Mouse (Mus musculus): ENCODE data around the gene Gm9887.
"Not testable (repeated sequence)": the region's sequence is repeated elsewhere in the genome, so short reads cannot be mapped to it uniquely, and the experiment has no call there.

Gene Gm9887

GRCm38 (mm10) chr12:69386281-69386732 is 14.0 kb upstream of the Gm9887 start:
- not testable (repeated sequence) for DNase-seq (ENCODE audit: inconsistent ontology term)

- peak; percentile 80 for DNase-seq (ENCODE audit: inconsistent ontology term)
Measured at GRCm38 (mm10) chr12:69385542-69386280, 13.5 kb upstream of the Gm9887 start.

DNA sequence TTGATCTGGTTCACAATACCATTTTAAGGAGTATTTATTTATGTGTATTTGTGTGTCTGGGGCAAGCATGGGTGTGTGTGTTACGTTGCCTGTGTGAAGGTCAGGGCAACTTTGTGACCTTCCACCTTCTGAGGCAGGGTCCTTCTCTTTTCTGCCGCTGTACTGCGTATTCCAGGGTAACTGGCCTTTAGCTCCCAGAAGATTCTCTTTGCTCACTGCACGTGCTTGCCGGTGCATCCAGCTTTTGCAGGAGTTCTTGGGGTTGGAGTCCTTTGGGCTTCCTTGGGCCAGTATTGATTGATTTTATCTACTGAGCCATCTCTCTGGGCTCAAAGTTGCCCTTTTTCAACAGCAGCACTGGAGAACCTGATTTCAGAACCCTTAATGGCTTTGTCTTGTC is 12.3 kb upstream of the Gm9887 start:
- DNase-seq (ENCODE audit: inconsistent ontology term) = no peak

DNA sequence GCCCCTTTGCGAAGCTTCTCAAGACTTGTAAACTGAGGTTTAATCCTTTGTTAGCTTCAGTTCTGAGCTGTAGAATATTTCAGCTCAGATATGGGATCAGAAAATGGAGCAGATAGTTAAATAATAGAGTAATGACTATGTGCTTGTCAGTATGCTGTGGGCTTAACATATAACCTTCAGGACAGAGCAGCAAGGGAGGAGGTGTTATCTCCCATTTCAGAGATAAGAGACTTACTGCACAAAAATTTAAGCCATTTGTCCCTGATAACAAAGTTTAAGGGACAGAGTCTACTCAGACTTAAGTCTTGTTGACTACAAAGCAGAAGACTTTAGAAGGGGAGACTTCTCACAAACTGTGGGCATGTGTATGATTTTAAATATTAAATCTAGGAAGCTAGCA is 10.6 kb upstream of the Gm9887 start:
- no peak for DNase-seq (ENCODE audit: inconsistent ontology term)

- no peak for DNase-seq (ENCODE audit: inconsistent ontology term)
Measured at GRCm38 (mm10) chr12:69378558-69379454, 6.5 kb upstream of the Gm9887 start.

- not testable (repeated sequence) for DNase-seq (ENCODE audit: inconsistent ontology term)
Measured at GRCm38 (mm10) chr12:69377636-69378035, 5.4 kb upstream of the Gm9887 start.

GRCm38 (mm10) chr12:69377188-69377587 is 4.9 kb upstream of the Gm9887 start:
- DNase-seq (ENCODE audit: inconsistent ontology term) = no peak

DNA sequence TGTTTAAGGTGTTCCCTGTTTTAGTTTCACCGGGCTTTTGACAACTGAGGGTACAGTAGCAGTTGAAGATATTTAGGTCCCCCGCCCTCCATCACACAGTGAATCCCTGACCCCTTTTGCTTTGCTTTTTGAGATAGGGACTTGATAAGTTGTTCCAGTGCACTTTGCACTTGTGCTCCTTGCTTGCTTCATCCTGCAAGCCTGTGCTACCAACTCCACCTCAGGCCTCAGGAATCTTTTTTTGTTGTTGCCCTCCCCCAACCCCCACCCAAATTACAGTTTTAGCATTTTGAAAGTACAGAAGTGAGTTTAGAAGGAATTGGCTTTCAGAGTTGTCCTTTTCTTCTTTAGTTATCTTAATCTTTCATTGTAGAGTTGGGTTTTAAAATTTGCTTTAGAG is 3.9 kb upstream of the Gm9887 start:
- DNase-seq (ENCODE audit: inconsistent ontology term) = no peak

- no peak for DNase-seq (ENCODE audit: inconsistent ontology term)
Measured at GRCm38 (mm10) chr12:69373850-69374766, 1.9 kb upstream of the Gm9887 start.

- DNase-seq (ENCODE audit: inconsistent ontology term) = peak; percentile 36
Measured at GRCm38 (mm10) chr12:69372731-69373331, 573 bp upstream of the Gm9887 start.

- DNase-seq (ENCODE audit: inconsistent ontology term) = no peak
Measured at GRCm38 (mm10) chr12:69371421-69371853, 821 bp downstream of the Gm9887 start.

GRCm38 (mm10) chr12:69370936-69371335 is 1.3 kb downstream of the Gm9887 start:
- DNase-seq (ENCODE audit: inconsistent ontology term) = no peak

DNA sequence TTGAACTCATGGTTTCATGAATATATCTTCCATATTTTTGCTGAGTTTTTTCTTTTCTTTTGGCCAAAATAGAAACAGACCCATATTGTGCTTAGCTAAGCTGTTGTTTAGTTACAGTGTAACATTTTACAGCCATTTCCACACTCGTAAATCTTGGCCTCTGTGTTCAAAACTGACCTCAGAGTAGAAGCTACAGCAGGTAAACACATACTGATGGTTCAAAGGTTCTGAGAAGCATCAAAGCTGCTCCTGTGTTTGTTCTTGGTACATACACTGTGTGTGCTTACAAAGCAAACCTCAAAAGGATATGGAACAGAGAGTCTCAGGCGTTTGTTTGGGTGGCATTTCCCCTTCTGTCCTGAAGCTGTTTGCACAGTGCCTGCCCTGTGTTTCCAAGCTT is 4.7 kb downstream of the Gm9887 start:
- no peak for DNase-seq (ENCODE audit: inconsistent ontology term)

- DNase-seq (ENCODE audit: inconsistent ontology term) = no peak
Measured at GRCm38 (mm10) chr12:69366424-69366823, 5.8 kb downstream of the Gm9887 start.

- no peak for DNase-seq (ENCODE audit: inconsistent ontology term)
Measured at GRCm38 (mm10) chr12:69365757-69366156, 6.5 kb downstream of the Gm9887 start.

GRCm38 (mm10) chr12:69363899-69364762 is 8.1 kb downstream of the Gm9887 start:
- DNase-seq (ENCODE audit: inconsistent ontology term) = peak; percentile 80

- DNase-seq (ENCODE audit: inconsistent ontology term) = not testable (repeated sequence)
Measured at GRCm38 (mm10) chr12:69363110-69363509, 9.1 kb downstream of the Gm9887 start.

GRCm38 (mm10) chr12:69362388-69362787 is 9.9 kb downstream of the Gm9887 start:
- peak; percentile 26 for DNase-seq (ENCODE audit: inconsistent ontology term)

DNA sequence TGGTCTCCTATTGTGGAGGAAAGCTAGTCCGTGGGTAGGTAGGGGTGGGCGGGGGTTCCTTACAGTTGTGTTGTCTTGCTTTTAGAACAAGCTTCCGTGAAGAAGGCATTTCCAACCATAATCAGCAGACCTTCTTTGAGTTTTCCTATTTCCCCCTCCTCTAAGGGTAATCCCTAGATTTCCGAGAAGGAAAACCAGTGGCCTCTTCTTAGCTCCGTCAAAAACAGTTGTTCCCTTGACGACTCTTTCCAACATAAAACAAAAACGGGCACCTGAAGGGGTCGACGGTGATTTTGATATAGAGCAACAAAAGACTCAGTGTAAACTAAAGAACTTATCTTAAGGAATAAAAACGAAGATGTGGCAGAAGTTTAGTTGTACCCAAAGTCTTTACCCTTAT is 10.3 kb downstream of the Gm9887 start:
- DNase-seq (ENCODE audit: inconsistent ontology term) = no peak
